Mouse (Mus musculus): ENCODE data around the gene Spaca4. TPM values are rescaled to one million over a fixed set of nuclear protein-coding genes. Genes with fewer than 3 reads are reported as not detected.
A peak's percentile ranks its signal among the peaks of the same experiment; 100 is the strongest.

Gene Spaca4
- polyA plus RNA-seq, 1 experiment, result not detected

DNA sequence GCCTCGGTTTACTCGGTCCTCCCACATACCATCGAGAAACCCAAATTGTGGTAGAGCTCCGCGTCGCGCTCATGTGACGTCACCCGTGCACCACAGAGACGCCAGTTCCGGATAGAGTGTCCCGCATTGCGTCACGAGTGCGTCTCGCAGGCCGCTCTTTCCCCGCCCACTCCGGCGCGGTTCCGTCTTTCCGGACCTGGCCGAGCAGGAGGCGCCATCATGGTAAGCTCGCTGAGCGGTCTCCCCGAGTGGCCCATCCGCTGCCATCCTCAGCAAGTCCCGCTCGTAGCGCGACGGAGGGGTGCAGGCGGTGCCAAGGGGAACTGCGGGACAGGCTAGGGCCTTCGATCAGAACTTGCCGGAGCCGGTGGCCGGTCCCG is 7.7 kb downstream of the Spaca4 start, which contains the start of gene Sphk2:
TSS of gene Sphk2 (minus strand) at position 85 of the 380 bp plus-strand sequence.
- peak; percentile 99 for DNase-seq (ENCODE audit: low read depth)
- TF ChIP-seq CTCF (IDR thresholded peaks at IDR 0.05; ENCODE audit: borderline replicate concordance, extremely low read depth, insufficient read depth, insufficient read length) (no peak), POLR2A (IDR thresholded peaks at IDR 0.05; ENCODE audit: borderline replicate concordance, extremely low read depth, insufficient read depth, insufficient read length, poor library complexity, severe bottlenecking) (peak; percentile 85; the same call in 1 of the 2 replicates)

DNA sequence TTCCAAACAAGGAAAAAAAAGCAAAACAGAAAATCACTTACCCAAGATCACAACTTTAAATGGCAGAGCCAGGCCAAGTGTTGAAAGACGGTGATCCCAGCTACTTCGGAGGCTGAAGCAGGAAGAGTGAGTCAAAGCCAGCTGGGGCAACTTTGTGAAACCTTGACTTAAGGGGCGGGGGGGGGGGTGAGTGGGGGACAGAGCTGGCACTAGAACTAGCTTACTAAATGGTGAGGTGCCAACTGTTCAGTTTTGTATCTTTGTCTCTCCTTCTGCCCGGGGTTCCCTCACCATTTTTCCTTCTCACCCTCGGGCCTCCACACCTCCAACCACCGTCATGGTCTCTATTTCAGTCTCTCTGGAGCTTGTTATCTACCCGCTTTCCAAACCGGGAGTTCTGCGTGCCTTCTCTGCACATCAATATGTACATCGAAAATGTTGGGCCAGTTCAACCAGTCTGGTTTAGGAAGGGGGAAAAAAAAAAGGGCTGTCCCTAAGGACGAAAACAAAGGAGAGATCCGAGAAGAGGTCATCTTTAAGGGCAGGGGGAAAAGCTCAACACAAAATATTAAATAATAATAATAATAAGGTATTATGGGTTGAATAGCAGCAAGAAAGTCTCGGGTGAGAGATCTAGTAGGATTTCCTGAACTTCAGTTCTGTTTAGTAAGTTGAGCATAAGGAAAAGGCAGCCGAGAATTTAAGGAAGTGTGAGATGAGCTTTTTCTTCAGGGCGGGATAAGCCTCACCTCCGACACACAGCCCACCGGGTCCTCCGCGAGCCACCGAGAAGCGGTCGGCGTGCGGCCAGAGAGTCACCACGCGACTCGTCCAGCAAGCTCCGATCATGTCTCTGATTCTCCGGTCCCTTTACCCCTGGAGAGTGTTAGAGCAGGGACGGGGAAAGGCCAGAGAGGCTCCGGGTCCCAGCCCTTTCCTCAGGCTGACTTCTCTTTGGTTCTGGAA is 8.4 kb downstream of the Spaca4 start:
- TF ChIP-seq POLR2A (IDR thresholded peaks at IDR 0.05; ENCODE audit: borderline replicate concordance, extremely low read depth, insufficient read depth, insufficient read length, poor library complexity, severe bottlenecking) (no peak), CTCF (IDR thresholded peaks at IDR 0.05; ENCODE audit: borderline replicate concordance, extremely low read depth, insufficient read depth, insufficient read length) (no peak)
- DNase-seq (ENCODE audit: low read depth), result no peak

DNA sequence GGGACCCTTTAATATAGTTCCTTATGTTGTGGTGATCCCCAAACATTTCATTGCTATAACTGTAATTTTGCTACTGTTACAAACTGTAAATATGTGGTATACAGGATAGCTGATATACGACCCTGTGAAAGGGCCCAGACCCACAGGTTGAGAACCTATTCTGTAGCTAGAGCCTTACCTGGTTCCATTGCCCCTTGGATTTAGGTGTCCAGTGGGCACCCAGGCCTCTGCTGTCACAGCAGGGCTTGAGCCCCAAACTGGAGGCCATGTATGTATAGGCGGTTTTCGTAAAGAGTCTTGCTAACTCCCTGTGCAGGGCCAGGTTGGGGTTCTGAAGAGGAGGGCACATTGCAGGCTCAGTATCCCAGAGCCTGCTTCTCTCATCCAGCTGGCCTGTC is 9.2 kb downstream of the Spaca4 start:
- TF ChIP-seq POLR2A (IDR thresholded peaks at IDR 0.05; ENCODE audit: borderline replicate concordance, extremely low read depth, insufficient read depth, insufficient read length, poor library complexity, severe bottlenecking) (no peak), CTCF (IDR thresholded peaks at IDR 0.05; ENCODE audit: borderline replicate concordance, extremely low read depth, insufficient read depth, insufficient read length) (no peak)
- no peak for DNase-seq (ENCODE audit: low read depth)

DNA sequence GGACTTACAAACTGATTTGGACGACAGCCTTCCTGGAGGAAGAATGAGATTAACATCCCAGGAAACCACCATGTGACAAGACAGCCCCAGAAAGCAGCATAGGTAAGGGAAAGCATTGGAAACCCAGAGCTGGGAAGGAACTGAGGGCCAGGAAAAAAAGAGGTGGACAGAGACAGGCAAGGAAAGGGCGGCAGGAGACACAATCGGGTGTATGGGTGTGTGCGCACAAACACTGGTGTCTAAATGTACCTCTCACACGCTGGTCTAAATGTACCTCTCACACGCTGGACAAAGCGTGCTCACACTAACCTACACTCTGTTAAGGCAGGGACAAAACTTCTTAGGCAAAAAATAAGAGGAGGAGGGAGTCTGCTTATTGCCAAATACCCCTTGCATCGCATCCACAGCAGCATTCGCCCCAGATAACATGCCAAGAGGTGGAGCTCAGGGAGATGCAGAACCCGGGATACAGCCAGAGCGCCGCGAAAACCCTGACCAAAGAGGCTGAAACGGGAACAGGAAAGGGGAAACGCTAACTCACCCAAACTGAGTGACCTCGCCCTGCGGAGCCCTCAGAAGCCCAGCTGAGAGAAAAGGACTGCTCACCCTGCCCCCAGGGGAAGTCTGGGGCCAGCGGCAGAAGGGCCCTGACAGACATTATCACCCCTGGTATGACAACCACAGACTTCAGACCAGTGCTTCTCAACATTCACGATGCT is 9.7 kb downstream of the Spaca4 start:
- TF ChIP-seq CTCF (IDR thresholded peaks at IDR 0.05; ENCODE audit: borderline replicate concordance, extremely low read depth, insufficient read depth, insufficient read length) (no peak), POLR2A (IDR thresholded peaks at IDR 0.05; ENCODE audit: borderline replicate concordance, extremely low read depth, insufficient read depth, insufficient read length, poor library complexity, severe bottlenecking) (no peak)
- no peak for DNase-seq (ENCODE audit: low read depth)

DNA sequence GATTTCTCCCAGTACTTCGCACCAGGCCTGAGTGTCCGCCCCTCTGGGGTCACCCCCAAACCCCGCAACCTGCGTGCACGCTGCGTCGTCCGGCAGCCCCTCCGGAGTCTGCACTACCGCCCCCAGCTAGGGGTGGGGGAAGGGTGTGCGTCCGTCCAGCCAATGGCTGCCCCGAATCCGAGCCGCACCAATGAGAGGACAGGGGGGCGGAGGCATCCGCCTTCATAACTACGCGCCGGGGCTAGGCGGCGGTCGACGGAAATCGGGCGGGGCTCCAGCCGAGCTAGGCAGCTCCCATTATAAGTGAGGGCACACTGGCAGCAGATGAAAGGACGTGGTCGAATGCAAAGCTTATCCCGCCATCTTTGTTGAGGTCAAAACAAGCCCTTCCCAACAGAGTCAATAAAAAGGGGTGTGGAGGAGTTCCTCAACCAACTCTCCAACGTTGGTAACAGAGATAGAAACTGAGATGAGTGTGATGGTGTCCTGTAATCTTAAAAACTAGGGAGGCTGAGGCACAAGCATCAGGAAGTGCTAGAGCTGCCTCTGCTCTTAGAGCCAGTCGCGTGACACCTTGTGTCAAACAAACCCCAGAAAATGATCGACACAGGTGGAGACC is 10.4 kb downstream of the Spaca4 start, which contains the start of gene Rpl18:
TSS of gene Rpl18 (plus strand) at position 368 of the 619 bp plus-strand sequence.
- peak; percentile 99 for DNase-seq (ENCODE audit: low read depth)
- TF ChIP-seq CTCF (IDR thresholded peaks at IDR 0.05; ENCODE audit: borderline replicate concordance, extremely low read depth, insufficient read depth, insufficient read length) (no peak), POLR2A (IDR thresholded peaks at IDR 0.05; ENCODE audit: borderline replicate concordance, extremely low read depth, insufficient read depth, insufficient read length, poor library complexity, severe bottlenecking) (peak; percentile 39; the same call in 1 of the 2 replicates)

DNA sequence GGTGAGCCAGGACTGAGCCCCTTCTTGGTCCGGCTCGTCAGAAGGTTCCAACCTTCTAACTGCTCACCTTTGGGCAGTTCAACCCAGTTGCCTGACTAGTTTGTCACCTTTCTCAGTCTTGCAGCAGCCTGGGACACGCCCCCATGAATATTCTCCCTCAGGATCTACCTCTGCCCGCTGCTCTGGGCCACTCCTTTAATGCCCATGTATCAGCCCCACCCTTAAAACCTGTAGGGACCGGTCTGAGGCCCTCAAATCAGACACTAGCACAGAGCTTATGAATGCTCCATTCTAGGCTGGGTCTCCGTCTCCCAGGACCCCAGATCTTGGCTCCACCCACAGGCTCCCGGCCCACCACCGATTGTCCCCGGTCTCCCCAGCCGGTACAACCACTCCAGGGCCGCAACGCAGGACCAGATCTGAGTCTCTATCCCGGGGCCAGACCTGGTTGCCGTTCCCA is 11.0 kb downstream of the Spaca4 start:
- TF ChIP-seq CTCF (IDR thresholded peaks at IDR 0.05; ENCODE audit: borderline replicate concordance, extremely low read depth, insufficient read depth, insufficient read length), result no peak
- TF ChIP-seq POLR2A (IDR thresholded peaks at IDR 0.05; ENCODE audit: borderline replicate concordance, extremely low read depth, insufficient read depth, insufficient read length, poor library complexity, severe bottlenecking), result no peak
- DNase-seq (ENCODE audit: low read depth), result no peak

DNA sequence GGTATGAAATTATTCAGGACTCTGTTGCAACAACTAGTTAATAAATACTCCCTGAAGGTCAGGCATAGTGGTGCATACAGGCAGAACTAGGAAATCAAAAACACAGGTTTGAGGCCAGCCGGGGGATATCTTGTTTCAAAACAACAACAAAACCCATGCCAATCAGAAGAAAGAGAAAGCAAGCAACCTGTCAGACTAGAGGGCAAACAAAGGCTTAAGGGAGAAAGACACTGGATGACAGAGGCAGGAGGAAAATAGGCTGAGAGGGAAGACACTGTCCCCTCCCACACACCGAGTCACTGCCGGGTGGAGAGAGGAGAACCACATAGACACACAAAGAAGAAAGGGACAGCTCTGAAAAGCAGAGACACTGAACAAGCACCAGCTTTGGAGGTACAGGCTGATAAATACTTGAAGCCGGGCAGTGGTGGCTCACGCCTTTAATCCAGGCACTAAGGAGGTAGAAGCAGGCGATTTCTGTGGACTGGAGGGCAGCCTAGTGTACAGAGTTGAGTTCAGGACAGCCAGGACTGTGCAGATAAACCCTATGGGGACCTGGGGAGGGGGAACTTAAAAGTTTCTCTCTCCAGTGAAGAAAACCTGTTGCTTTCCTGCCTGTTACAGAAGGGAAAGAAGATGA is 11.6 kb downstream of the Spaca4 start:
- no peak for DNase-seq (ENCODE audit: low read depth)
- no peak for TF ChIP-seq POLR2A (IDR thresholded peaks at IDR 0.05; ENCODE audit: borderline replicate concordance, extremely low read depth, insufficient read depth, insufficient read length, poor library complexity, severe bottlenecking)
- TF ChIP-seq CTCF (IDR thresholded peaks at IDR 0.05; ENCODE audit: borderline replicate concordance, extremely low read depth, insufficient read depth, insufficient read length), result no peak

DNA sequence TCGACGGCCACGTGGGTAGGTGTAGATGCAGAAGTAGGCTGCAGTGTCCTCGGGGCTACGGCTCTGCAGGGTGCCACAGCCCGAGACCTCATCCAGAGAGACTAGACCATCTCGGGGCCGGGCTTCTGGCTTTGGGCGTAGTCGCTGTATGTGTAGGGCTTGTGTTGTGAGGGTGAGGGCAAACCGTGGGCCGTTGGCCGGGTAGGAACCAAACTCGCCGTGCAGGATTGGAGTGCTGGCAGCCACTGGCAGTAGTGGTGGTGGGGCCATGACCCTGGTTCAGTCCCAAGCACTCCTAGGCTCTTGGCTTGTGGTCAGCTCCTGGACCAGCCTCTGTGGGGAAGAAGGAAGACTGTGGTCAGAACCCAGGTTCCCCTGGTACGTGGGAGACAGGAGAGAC is 12.2 kb downstream of the Spaca4 start:
- TF ChIP-seq CTCF (IDR thresholded peaks at IDR 0.05; ENCODE audit: borderline replicate concordance, extremely low read depth, insufficient read depth, insufficient read length), result no peak
- TF ChIP-seq POLR2A (IDR thresholded peaks at IDR 0.05; ENCODE audit: borderline replicate concordance, extremely low read depth, insufficient read depth, insufficient read length, poor library complexity, severe bottlenecking), result no peak
- DNase-seq (ENCODE audit: low read depth), result no peak

DNA sequence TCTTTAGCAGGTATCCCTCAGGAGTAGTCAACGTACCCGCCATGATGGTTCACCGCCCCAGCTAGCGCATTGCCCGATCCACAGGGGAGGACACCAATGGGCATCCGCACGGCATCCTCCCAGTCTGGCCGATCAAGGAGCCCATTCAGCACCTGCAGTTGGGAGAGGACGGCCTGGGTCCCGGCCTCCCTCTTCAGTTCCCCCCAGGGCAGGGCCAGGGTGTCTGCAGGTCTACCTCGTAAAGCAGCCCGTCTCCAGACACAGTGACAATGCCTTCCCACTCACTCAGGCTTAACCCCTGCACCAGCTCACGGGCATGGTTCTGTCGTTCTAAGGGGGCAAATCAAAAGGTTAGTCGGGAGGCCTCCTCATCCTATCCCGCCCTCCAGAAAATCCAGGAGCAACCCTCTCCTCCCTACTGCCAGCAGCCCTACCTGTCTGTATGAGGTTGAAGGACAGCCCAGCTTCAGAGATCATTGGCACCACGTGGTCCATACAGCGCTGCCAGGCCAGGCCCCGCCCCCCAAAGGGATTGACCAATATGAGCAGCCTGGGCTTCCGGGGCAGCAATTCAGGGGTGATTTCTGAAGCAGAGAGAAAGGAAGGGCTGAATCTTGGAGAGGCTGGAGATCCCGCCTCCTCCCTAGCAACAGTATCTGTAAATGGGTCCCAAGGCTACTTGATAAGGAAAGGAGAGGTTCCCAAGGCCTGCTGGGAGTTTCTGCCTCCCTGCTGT is 13.4 kb downstream of the Spaca4 start:
- no peak for TF ChIP-seq POLR2A (IDR thresholded peaks at IDR 0.05; ENCODE audit: borderline replicate concordance, extremely low read depth, insufficient read depth, insufficient read length, poor library complexity, severe bottlenecking)
- TF ChIP-seq CTCF (IDR thresholded peaks at IDR 0.05; ENCODE audit: borderline replicate concordance, extremely low read depth, insufficient read depth, insufficient read length), result no peak
- no peak for DNase-seq (ENCODE audit: low read depth)
